Mouse (Mus musculus) forebrain, postnatal 0 days (tissue): ENCODE data around the gene Gm3233. TPM values are rescaled to one million over a fixed set of nuclear protein-coding genes. Genes with fewer than 3 reads are reported as not detected.
"Not testable (repeated sequence)": the region's sequence is repeated elsewhere in the genome, so short reads cannot be mapped to it uniquely, and the experiment has no call there.

Experiments
- ATAC-seq: fragments of 200-750 bp; cut with Nextera tagmentation; 2 replicates; pipeline ENCODE4 v1.8.0; 2017; ENCODE audit warnings: mild to moderate bottlenecking, moderate library complexity
- DNase-seq: peaks from one replicate; pipeline ENCODE4 v3.0.0-alpha.2; 2015
- H3K27ac ChIP-seq: fragments of 300-500 bp; sonication (generic); 2 replicates; pipeline ENCODE4 v1.5.1; 2014; ENCODE audit warnings: low read depth, mild to moderate bottlenecking, antibody characterized with exemption, low read length, moderate library complexity, mixed read lengths
- H3K27me3 ChIP-seq: fragments of 300-500 bp; sonication (generic); 2 replicates; pipeline ENCODE4 v1.6.1; 2014; ENCODE audit warnings: mild to moderate bottlenecking, low read length, mixed read lengths; ENCODE audit not compliant: insufficient read depth
- H3K36me3 ChIP-seq: fragments of 300-500 bp; sonication (generic); 2 replicates; pipeline ENCODE4 v1.6.1; 2014; ENCODE audit warnings: mild to moderate bottlenecking, moderate library complexity; ENCODE audit not compliant: insufficient read depth
- H3K4me1 ChIP-seq: fragments of 300-500 bp; sonication (generic); 2 replicates; pipeline ENCODE4 v1.6.1; 2014; ENCODE audit warnings: antibody characterized with exemption; ENCODE audit not compliant: insufficient read depth
- H3K4me2 ChIP-seq: fragments of 300-500 bp; sonication (generic); 2 replicates; pipeline ENCODE4 v1.6.1; 2014; ENCODE audit warnings: low read depth, mild to moderate bottlenecking, moderate library complexity
- H3K4me3 ChIP-seq: fragments of 300-500 bp; sonication (generic); 2 replicates; pipeline ENCODE4 v1.5.1; 2014; ENCODE audit warnings: low read depth, low read length, mixed read lengths
- H3K9ac ChIP-seq: fragments of 300-500 bp; sonication (generic); 2 replicates; pipeline ENCODE4 v1.6.1; 2014; ENCODE audit warnings: mild to moderate bottlenecking
- H3K9me3 ChIP-seq: fragments of 300-500 bp; sonication (generic); 2 replicates; pipeline ENCODE4 v1.6.1; 2016; ENCODE audit warnings: low read length
- CTCF ChIP-seq: sonication (generic); IDR thresholded peaks from 2 replicates; pipeline ENCODE4 v1.5.1; 2016; ENCODE audit warnings: antibody characterized with exemption, control low read depth, low read depth
- WGBS: fragments of 180-500 bp; shearing (Covaris S2); extraction: QIAGEN DNeasy Blood & Tissue Kit; methylation state at CpG from one replicate; pipeline ENCODE4 v1.1.7; 2014; 5-methylcytosine and 5-hydroxymethylcytosine counted together
- polyA plus RNA-seq: library from polyadenylated mRNA; unstranded; fragments of >200 nt; fragmentation: Nextera tagmentation; extraction: Ambion mirVana; gene quantifications from 2 replicates; pipeline ENCODE4 v1.2.1, GENCODE M21; 2015
- total RNA-seq: library from RNA; depleted of rRNA; stranded (reverse); fragments of >200 nt; gene quantifications from 2 replicates; pipeline ENCODE4 v1.2.3, GENCODE M21; 2014

Gene Gm3233
- total and polyA plus RNA-seq, 2 experiments from 2014 or later: not detected

DNA sequence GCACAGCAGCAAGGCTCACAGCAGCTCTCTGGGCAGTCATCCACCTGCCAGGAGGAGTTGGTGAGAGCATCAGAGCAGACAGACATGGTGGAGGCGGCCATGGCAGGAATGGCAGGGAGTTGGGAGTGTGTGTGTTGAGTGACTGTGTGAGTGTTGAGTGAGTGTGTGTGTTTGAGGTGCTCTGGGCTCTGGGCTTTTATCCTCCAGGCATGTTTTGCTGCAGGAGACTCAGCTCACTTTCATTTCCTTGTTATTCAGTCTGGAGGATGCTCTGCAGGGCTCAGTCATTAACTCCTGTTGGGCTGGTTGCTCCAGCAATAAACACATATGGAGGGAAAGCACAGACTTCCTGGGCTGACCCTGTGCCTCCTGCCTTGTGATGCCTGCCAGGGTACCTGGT lies 17.4 kb upstream of the Gm3233 start, which contains the start of gene Gm7138:
TSS of gene Gm7138 (minus strand) at position 101 of the 400 bp plus-strand sequence.
- H3K4me3 ChIP-seq, H3K9me3 ChIP-seq, H3K27me3 ChIP-seq, H3K27ac ChIP-seq, ATAC-seq, H3K36me3 ChIP-seq, H3K9ac ChIP-seq, H3K4me2 ChIP-seq, DNase-seq, H3K4me1 ChIP-seq: not testable (repeated sequence)
- WGBS: 45% methylated on average over 1 of the region's 1 CpGs

DNA sequence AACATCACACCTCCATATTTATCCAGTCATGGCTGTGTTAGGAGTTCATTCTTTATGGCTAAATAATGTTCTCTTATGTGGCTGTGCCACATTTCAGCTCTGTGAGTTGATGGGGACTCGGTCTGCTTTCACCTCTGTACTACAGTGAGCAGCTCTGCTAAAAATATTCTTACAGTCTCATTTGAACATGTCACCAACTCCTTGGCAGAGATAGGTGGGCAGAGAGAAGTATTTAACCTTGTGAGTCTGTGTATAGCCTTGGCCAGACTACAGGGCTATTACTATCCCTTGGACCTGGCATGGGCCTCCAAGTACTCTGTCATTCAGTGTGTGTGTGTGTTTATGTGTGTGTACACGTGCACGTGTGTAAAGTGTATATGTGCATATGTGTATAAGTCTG lies 12.7 kb upstream of the Gm3233 start:
- not testable (repeated sequence) for ATAC-seq, H3K27me3 ChIP-seq
- 100% methylated on average over 1 of the region's 3 CpGs for WGBS

DNA sequence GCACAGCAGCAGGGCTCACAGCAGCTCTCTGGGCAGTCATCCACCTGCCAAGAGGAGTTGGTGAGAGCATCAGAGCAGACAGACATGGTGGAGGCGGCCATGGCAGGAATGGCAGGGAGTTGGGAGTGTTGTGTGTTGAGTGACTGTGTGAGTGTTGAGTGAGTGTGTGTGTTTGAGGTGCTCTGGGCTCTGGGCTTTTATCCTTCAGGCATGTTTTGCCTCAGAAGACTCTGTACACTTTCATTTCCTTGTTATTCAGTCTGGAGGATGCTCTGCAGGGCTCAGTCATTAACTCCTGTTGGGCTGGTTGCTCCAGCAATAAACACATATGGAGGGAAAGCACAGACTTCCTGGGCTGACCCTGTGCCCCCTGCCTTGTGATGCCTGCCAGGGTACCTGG lies 11.7 kb upstream of the Gm3233 start, which contains the start of gene Gm3238:
TSS of gene Gm3238 (minus strand) at position 101 of the 400 bp plus-strand sequence.
- not testable (repeated sequence) for H3K4me2 ChIP-seq, H3K4me3 ChIP-seq, ATAC-seq, H3K9ac ChIP-seq, H3K27ac ChIP-seq, H3K27me3 ChIP-seq, H3K4me1 ChIP-seq, DNase-seq, H3K9me3 ChIP-seq, H3K36me3 ChIP-seq
- 57% methylated on average over 1 of the region's 1 CpGs for WGBS

More for the DNA sequence above, 12.7 kb upstream of the Gm3233 start:
- not testable (repeated sequence) for H3K4me1 ChIP-seq, H3K4me3 ChIP-seq, DNase-seq, H3K9ac ChIP-seq, H3K36me3 ChIP-seq, H3K9me3 ChIP-seq, H3K4me2 ChIP-seq, H3K27ac ChIP-seq

DNA sequence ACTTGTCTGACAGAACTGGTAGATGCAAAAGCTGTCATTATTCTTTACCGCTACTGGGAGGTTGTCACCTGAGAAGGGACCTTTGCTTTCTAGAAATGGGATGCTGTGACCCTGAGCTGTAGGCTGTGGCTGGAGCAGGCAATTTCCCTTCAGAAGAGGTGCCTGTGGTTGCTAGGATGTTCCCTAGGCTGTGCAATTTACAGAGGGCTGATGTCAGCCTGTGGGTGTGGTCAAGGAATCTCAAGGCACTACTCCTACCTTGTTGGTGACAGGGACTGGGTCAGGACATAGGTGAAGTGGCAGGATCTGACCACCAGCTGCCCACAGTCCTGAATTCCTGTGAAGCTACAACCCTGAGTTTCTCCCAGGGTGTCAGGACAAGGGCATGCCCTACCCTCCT lies 10.2 kb upstream of the Gm3233 start:
- H3K4me3 ChIP-seq: no peak overlapping the region
- no peak overlapping the region for H3K4me2 ChIP-seq
- no peaks in the 10 kb centered on the region for H3K36me3 ChIP-seq
- H3K9ac ChIP-seq: no peak overlapping the region
- H3K27me3 ChIP-seq: no peaks in the 10 kb centered on the region
- no peaks in the 10 kb centered on the region for H3K9me3 ChIP-seq
- no peak overlapping the region for H3K27ac ChIP-seq
- no peak for TF ChIP-seq CTCF
- no peak for ATAC-seq
- no peaks in the 10 kb centered on the region for H3K4me1 ChIP-seq
- WGBS: 73% methylated on average over 1 of the region's 1 CpGs
- DNase-seq: no peak

DNA sequence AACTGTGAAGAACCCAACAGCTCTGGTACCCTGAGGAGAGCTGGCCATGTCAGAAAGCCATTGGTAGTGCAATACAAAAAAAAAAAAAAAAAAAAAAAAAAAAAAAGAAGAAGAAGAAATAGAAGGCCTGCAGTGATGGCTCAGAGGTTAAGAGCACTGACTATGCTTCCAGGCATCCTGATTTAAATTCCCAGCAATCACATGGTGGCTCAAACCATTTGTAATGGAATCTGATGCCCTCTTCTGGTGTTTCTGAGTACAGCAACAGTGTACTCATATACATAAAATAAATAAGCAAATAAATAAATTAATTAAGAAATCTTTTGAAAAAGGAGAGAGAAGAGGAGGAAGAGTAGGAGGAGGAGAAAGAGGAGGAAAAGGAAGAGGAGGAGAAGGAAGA lies 6.0 kb downstream of the Gm3233 start:
- no peak overlapping the region for H3K9ac ChIP-seq
- H3K9me3 ChIP-seq: no peaks in the 10 kb centered on the region
- H3K4me3 ChIP-seq: no peak overlapping the region
- ATAC-seq: no peak
- H3K27ac ChIP-seq: no peak overlapping the region
- DNase-seq: no peak
- no peak overlapping the region for H3K4me2 ChIP-seq
- H3K36me3 ChIP-seq: no peaks in the 10 kb centered on the region
- H3K4me1 ChIP-seq: no peaks in the 10 kb centered on the region
- TF ChIP-seq CTCF: no peak
- no peaks in the 10 kb centered on the region for H3K27me3 ChIP-seq

DNA sequence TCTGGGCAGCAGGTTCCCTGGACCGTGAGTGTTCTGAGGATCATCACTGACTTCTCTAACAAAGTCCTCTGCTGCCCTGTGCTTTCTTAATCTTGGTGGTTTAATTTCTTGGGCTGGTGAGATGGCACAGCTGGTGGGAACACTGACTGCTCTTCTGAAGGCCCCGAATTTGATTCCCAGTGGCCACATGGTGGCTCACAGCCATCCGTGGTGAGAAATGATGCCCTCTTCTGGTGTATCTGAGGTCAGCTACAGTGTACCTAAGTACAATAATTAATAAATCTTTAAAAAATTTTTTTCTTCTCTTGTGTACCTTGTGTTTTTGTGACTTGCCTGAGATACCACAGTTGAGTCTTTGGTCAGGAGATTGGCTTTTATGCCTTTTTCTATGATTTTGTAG lies 7.2 kb downstream of the Gm3233 start:
- not testable (repeated sequence) for H3K27ac ChIP-seq, H3K36me3 ChIP-seq, H3K27me3 ChIP-seq, H3K4me3 ChIP-seq, H3K9me3 ChIP-seq, ATAC-seq, DNase-seq, H3K4me1 ChIP-seq, H3K4me2 ChIP-seq, H3K9ac ChIP-seq
- WGBS: 53% methylated on average over 3 of the region's 3 CpGs

DNA sequence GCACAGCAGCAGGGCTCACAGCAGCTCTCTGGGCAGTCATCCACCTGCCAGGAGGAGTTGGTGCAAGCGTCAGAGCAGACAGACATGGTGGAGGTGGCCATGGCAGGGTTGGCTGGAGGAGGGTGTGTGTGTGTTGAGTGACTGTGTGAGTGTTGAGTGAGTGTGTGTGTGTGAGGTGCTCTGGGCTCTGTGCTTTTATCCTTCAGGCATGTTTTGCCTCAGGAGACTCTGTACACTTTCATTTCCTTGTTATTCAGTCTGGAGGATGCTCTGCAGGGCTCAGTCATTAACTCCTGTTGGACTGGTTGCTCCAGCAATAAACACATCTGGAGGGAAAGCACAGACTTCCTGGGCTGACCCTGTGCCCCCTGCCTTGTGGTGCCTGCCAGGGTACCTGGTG lies 8.2 kb downstream of the Gm3233 start, which contains the start of gene Gm9736:
TSS of gene Gm9736 (minus strand) at position 101 of the 400 bp plus-strand sequence.
- not testable (repeated sequence) for H3K4me2 ChIP-seq, DNase-seq, H3K9me3 ChIP-seq, H3K36me3 ChIP-seq, ATAC-seq, H3K27ac ChIP-seq, H3K9ac ChIP-seq, H3K27me3 ChIP-seq, H3K4me1 ChIP-seq, H3K4me3 ChIP-seq
- 62% methylated on average over 1 of the region's 1 CpGs for WGBS

DNA sequence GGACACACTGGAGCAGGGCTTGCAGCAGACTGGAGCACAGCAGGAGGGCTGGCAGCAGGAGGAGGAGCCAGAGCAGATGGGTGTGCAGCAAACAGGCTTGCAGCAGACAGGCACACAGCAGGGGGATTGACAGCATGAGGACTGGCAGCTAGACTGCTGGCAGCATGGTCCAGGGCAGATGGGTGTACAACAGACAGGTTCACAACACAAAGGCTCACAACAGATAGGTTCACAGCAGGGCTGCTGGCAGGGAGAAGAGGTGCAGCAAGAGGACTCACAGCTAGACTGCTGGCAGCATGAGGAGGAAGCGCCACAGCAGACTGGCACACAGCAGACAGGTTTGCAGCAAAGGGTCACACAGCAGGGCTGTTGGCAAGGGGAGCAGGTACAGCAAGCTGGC lies 8.8 kb downstream of the Gm3233 start:
- DNase-seq: not testable (repeated sequence)

DNA sequence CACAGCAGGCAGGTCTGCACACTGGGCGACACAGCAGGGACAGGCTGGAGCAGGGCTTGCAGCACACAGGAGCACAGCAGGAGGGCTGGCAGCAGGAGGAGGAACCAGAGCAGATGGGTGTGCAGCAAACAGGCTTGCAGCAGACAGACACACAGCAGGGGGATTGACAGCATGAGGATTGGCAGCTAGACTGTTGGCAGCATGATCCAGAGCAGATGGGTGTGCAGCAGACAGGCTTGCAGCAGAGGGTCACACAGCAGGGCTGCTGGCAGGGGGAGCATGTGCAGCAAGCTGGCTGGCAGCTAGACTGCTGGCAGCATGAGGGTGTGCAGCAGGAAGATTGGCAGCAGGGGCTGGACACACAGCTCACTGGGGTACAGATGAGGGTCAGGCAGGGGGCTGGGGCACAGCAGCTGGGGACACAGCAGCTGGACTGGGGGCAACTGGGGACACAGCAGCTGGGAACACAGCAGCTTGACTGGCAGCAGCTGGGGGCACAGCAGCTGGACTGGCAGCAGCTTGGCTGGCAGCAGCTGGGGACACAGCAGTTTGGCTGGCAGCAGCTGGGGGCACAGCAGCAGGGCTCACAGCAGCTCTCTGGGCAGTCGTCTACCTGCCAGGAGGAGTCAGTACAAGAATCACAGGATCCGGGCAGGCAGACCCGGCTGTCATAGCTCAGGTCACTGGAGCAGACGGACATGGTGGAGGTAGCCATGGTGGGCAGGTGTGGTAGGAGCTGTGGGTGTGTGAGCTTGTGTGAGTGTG lies 17.4 kb downstream of the Gm3233 start, which contains the start of gene Gm18596:
TSS of gene Gm18596 (minus strand) at position 715 of the 765 bp plus-strand sequence.
- not testable (repeated sequence) for H3K9me3 ChIP-seq, H3K4me2 ChIP-seq, H3K9ac ChIP-seq, H3K27me3 ChIP-seq, H3K27ac ChIP-seq, ATAC-seq, H3K4me3 ChIP-seq, H3K4me1 ChIP-seq, H3K36me3 ChIP-seq
- peak; percentile 19 for DNase-seq
- WGBS: 55% methylated on average over 4 of the region's 5 CpGs

More for the DNA sequence above, 8.8 kb downstream of the Gm3233 start:
- ATAC-seq, H3K4me2 ChIP-seq, H3K36me3 ChIP-seq, H3K27me3 ChIP-seq, H3K4me3 ChIP-seq, H3K4me1 ChIP-seq, H3K9ac ChIP-seq, H3K27ac ChIP-seq, H3K9me3 ChIP-seq: not testable (repeated sequence)
- WGBS: 56% methylated on average over 1 of the region's 1 CpGs
